Comparison of ENCODE assay signal across 8 mouse cellular contexts in the genomic region with DNA sequence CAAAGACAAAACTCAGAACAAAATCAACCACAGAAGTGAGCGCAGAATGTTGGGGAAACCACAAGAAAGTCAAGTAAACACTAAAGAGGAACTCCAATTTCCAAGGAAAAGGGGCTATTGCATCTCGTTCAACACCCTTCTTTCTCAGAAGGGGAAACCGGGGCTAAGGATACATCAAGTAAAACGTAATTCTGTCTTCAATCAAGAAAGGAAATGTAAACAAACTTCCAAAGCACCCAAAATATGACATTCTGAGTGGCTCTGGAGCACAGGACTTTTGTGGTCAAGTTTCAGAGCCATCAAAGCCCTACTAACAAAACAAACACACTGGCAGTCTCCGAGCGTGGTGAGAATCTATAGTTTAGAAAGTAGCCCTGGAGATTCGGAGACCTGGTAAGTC. TPM values are rescaled to one million over a fixed set of nuclear protein-coding genes. Genes with fewer than 3 reads are reported as not detected.
A peak's percentile ranks its signal among the peaks of the same experiment; 100 is the strongest.
DNase-seq lines count a peak whose midpoint lies in the region; ATAC-seq and TF ChIP-seq lines count a peak whose summit lies in the region.

No protein-coding gene starts in this region.

- DNase-seq in lung, postnatal 4 days = no peak
- DNase-seq in embryonic facial prominence, embryonic 14.5 days (ENCODE audit: low spot score) = no peak
- DNase-seq in layer of hippocampus, postnatal 10 days (ENCODE audit: low spot score in 2 of 2) = no peak
- DNase-seq in cerebellum, postnatal 25 days = no peak
- no peak for DNase-seq in right cerebral cortex, adult 18-20 months

- ATAC-seq in lung, embryonic 15.5 days (ENCODE audit: borderline replicate concordance, extremely low read depth, low FRiP score, low TSS enrichment) = no peak
- ATAC-seq in embryonic facial prominence, embryonic 14.5 days (ENCODE audit: low read depth) = no peak
- ATAC-seq in limb, embryonic 12.5 days (ENCODE audit: insufficient number of reproducible peaks, insufficient read depth, low FRiP score, low TSS enrichment, low read depth) = no peak

- H3K27ac ChIP-seq in lung, embryonic 15.5 days = peak overlapping the region; percentile 91
- H3K27ac ChIP-seq in embryonic facial prominence, embryonic 14.5 days (replicated peaks; ENCODE audit: low read depth, low read length) = peak overlapping the region; percentile 61; the same call in 1 of the 2 replicates
- H3K27ac ChIP-seq in limb, embryonic 12.5 days = 0 out of 2 replicates have a peak overlapping the region, but pooled peaks have one; percentile 50
- H3K27ac ChIP-seq in small intestine, adult 2 months (ENCODE audit: insufficient read depth, low read depth, low read length) = peak overlapping the region; percentile 93

- peak overlapping the region; percentile 85 for H3K4me2 ChIP-seq in lung, embryonic 15.5 days
- H3K4me2 ChIP-seq in embryonic facial prominence, embryonic 14.5 days (ENCODE audit: low read depth, low read length) = peak overlapping the region; percentile 84
- H3K4me2 ChIP-seq in limb, embryonic 12.5 days = peak overlapping the region; percentile 77

- no peak for TF ChIP-seq POLR2A in small intestine, adult 2 months (IDR thresholded peaks at IDR 0.05; ENCODE audit: low read depth, low read length)

- H3K9me3 ChIP-seq in lung, embryonic 15.5 days = no peaks in the 10 kb centered on the region
- H3K9me3 ChIP-seq in embryonic facial prominence, embryonic 14.5 days (ENCODE audit: control insufficient read depth, low read length) = no peaks in the 10 kb centered on the region
- no peaks in the 10 kb centered on the region for H3K9me3 ChIP-seq in limb, embryonic 12.5 days

- no peaks in the 10 kb centered on the region for H3K36me3 ChIP-seq in lung, embryonic 15.5 days
- no peaks in the 10 kb centered on the region for H3K36me3 ChIP-seq in embryonic facial prominence, embryonic 14.5 days (ENCODE audit: control insufficient read depth, insufficient read depth, low read length)
- no peaks in the 10 kb centered on the region for H3K36me3 ChIP-seq in limb, embryonic 12.5 days
- H3K36me3 ChIP-seq in small intestine, adult 2 months (ENCODE audit: control insufficient read depth, insufficient read depth, low read length) = no peaks in the 10 kb centered on the region

- 7% methylated on average over 7 of the region's 7 CpGs for WGBS in lung, embryonic 15.5 days
- 11% methylated on average over 7 of the region's 7 CpGs for WGBS in embryonic facial prominence, embryonic 14.5 days
- WGBS in limb, embryonic 12.5 days = 19% methylated on average over 7 of the region's 7 CpGs
- WGBS in small intestine, adult 2 months = 3% methylated on average over 7 of the region's 7 CpGs

- TF ChIP-seq CTCF in small intestine, adult 2 months (IDR thresholded peaks at IDR 0.05; ENCODE audit: extremely low read depth, insufficient read length, insufficient replicate concordance, low read depth, low read length) = no peak

- no peaks in the 10 kb centered on the region for H3K27me3 ChIP-seq in lung, embryonic 15.5 days
- H3K27me3 ChIP-seq in embryonic facial prominence, embryonic 14.5 days (replicated peaks; ENCODE audit: control insufficient read depth, insufficient read depth, low read length) = no peaks in the 10 kb centered on the region
- no peaks in the 10 kb centered on the region for H3K27me3 ChIP-seq in limb, embryonic 12.5 days
- H3K27me3 ChIP-seq in small intestine, adult 2 months (ENCODE audit: control insufficient read depth, insufficient read depth, low read length) = no peaks in the 10 kb centered on the region

- peaks cover 16% of the 10 kb centered on the region; the same call in 1 of the 2 replicates for H3K4me1 ChIP-seq in lung, embryonic 15.5 days
- H3K4me1 ChIP-seq in embryonic facial prominence, embryonic 14.5 days (ENCODE audit: control insufficient read depth, insufficient read depth, low read length) = peaks cover 6% of the 10 kb centered on the region; the same call in 1 of the 2 replicates
- H3K4me1 ChIP-seq in limb, embryonic 12.5 days (replicated peaks) = peaks cover 12% of the 10 kb centered on the region
- H3K4me1 ChIP-seq in small intestine, adult 2 months (ENCODE audit: control insufficient read depth, insufficient read depth, insufficient read length, low read length) = peaks cover 40% of the 10 kb centered on the region

- H3K9ac ChIP-seq in lung, embryonic 15.5 days = peak overlapping the region; percentile 69
- peak overlapping the region; percentile 67 for H3K9ac ChIP-seq in embryonic facial prominence, embryonic 14.5 days (ENCODE audit: low read depth, low read length)
- H3K9ac ChIP-seq in limb, embryonic 12.5 days (replicated peaks) = peak overlapping the region; percentile 72

- H3K4me3 ChIP-seq in lung, embryonic 15.5 days = peak overlapping the region; percentile 63
- H3K4me3 ChIP-seq in embryonic facial prominence, embryonic 14.5 days (ENCODE audit: low read depth, low read length) = peak overlapping the region; percentile 68
- H3K4me3 ChIP-seq in limb, embryonic 12.5 days (replicated peaks) = peak overlapping the region; percentile 72
- H3K4me3 ChIP-seq in small intestine, adult 2 months (ENCODE audit: low read depth, low read length) = peak overlapping the region; percentile 85

RNA-seq across cellular contexts. Expression of gene Sft2d2, which starts 0.8 kb away (rescaled TPM):
- polyA plus RNA-seq in lung, embryonic 15.5 days (2015; fragmentation: Nextera tagmentation; extraction: Ambion mirVana) = 17.2 and 19.2 TPM in 2 replicates
- polyA plus RNA-seq in embryonic facial prominence, embryonic 14.5 days (2014; fragmentation: Nextera tagmentation; extraction: Ambion mirVana) = 21.3 and 22.0 TPM in 2 replicates
- polyA plus RNA-seq in limb, embryonic 12.5 days (2016; fragmentation: Nextera tagmentation; extraction: Ambion mirVana) = 16.8 and 18.2 TPM in 2 replicates
- 44.6 and 85.4 TPM in 2 replicates for polyA plus RNA-seq in small intestine, adult 2 months (2012; rRNA removed)
- 1 to 10 TPM; 7.8 to 9.0 TPM for total RNA-seq in layer of hippocampus, postnatal 10 days (2021)

RNA-seq across cellular contexts. Expression of gene Tbx19, which starts 32.9 kb away (rescaled TPM):
- polyA plus RNA-seq in lung, embryonic 15.5 days (2015; fragmentation: Nextera tagmentation; extraction: Ambion mirVana) = 0.05 TPM in 1 of 2 replicates, not detected in the other
- polyA plus RNA-seq in embryonic facial prominence, embryonic 14.5 days (2014; fragmentation: Nextera tagmentation; extraction: Ambion mirVana) = 0.36 and 0.88 TPM in 2 replicates
- not detected in 2 replicates for polyA plus RNA-seq in limb, embryonic 12.5 days (2016; fragmentation: Nextera tagmentation; extraction: Ambion mirVana)
- polyA plus RNA-seq in small intestine, adult 2 months (2012; rRNA removed) = 0.08 and 0.11 TPM in 2 replicates
- not detected for total RNA-seq in layer of hippocampus, postnatal 10 days (2021)

RNA-seq across cellular contexts. Expression of gene Tiprl, which starts 43.4 kb away (rescaled TPM):
- 102 and 104 TPM in 2 replicates for polyA plus RNA-seq in lung, embryonic 15.5 days (2015; fragmentation: Nextera tagmentation; extraction: Ambion mirVana)
- polyA plus RNA-seq in embryonic facial prominence, embryonic 14.5 days (2014; fragmentation: Nextera tagmentation; extraction: Ambion mirVana) = 90.6 and 100 TPM in 2 replicates
- 93.2 and 95.9 TPM in 2 replicates for polyA plus RNA-seq in limb, embryonic 12.5 days (2016; fragmentation: Nextera tagmentation; extraction: Ambion mirVana)
- polyA plus RNA-seq in small intestine, adult 2 months (2012; rRNA removed) = 11.3 and 19.2 TPM in 2 replicates
- total RNA-seq in layer of hippocampus, postnatal 10 days (2021) = 10 to 100 TPM; 74.4 to 78.0 TPM
